Mouse (Mus musculus) CD8-positive naive resting alpha-beta T cell, adult 2 months (primary cell): ENCODE data around the gene Mtif3.

Experiments used
- DNase-seq, 2 experiments: peaks; one replicate each; pipeline ENCODE4 v3.0.0; 2022; ENCODE audit warnings: low read depth in 2 of 2, low spot score in 2 of 2

Gene Mtif3

GRCm38 (mm10) chr5:146963118-146963936 is at the start of gene Mtif3:
Gene Mtif3, minus strand, starts transcription at chr5:146963800.
- DNase-seq, result peak; percentile 58 to 71

DNA sequence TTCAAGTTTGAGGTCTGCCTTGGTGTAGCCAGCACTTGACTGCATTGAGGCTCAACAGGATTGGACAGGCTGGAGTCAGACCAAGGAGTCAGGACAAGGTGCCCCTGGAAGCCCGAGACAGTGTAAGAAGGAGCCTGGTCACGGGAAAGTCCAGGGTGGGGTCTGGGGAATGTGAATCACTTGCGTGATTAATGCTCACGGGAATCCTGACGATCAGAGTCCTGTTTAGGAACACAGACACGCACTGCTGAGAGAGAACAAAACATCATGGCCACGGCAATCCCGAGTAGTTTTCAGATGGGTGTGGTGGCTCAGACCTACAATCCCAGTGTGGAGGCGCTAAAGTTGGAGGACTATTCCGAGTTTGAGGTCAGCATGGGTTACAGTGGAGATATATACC is 47.7 kb upstream of the Mtif3 start:
- no peak for DNase-seq

GRCm38 (mm10) chr5:147003303-147003702 is 39.7 kb upstream of the Mtif3 start:
- DNase-seq, result no peak

DNA sequence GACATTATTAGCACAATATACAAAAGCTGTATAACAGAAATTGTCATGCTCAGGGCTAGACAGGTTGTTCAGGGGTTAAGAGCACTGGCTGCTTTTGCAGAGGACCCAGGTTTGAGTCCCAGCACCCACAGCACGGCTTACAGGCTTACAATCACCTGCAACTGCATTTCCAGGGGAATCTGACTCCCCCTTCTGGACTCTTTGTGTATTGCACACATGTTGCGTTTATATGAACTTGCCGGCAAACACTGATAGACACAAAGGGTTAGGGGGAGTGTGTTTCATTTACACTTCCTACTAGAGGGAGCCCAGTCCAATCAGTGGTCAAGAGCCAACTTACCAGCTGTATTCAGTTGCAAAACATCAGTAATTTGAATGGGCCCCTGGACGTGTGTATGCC is 37.7 kb upstream of the Mtif3 start:
- no peak for DNase-seq

DNA sequence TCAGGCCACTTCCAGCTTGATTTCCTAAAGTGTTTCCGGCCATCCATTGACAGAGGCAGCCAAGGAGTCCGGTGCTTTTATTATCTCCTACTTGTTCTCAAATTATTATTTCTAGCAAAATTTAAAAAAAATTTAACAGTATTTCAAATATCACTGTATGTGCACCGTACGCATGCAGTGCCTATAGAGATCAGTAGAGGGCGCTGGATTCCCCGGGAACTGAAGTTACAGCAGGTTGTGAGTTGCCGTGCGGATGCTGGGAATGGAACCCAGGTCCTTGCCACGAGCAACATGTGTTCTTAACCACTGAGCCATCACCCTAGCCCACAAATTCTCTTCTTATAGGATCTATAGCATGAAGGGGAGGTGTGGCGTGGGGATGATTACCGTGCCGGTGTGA is 35.2 kb upstream of the Mtif3 start:
- DNase-seq, result no peak

DNA sequence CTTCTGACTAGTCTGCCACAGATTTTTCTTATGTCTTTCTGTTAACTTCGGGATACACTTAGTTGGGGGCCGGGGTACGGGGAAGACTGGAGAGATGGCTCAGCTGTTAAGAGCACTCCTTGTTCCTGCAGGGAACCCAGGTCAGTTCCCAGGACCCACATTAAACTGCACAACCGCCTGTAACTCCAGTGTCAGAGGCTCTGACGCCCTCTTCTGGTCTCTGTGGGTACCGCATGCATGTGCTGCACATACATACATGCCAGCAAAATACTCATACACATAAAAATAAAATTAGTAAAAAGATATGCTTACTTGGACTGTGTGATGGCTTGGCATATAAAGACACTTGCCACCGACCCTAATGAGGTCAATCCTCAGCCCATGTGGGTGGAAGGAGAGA is 33.2 kb upstream of the Mtif3 start:
- no peak for DNase-seq

DNA sequence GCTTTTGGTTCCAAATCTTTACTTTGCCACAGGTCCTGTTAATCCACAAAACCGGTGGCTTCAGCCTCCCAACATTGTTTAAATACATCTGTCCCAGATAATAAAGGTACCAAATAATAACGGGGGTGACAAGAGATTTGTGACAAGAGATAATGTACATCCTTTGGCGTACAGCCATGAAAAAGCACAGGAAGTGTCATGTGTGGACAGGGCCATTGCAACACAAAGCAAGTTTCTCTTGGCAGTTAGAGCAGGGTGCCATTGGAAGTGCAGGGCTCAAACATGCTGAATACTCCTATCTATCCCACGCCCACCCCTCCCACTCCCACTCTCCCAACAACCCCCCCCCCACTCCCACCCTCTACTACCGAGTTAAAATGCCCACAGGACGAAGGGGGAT is 31.4 kb upstream of the Mtif3 start:
- DNase-seq, result no peak

DNA sequence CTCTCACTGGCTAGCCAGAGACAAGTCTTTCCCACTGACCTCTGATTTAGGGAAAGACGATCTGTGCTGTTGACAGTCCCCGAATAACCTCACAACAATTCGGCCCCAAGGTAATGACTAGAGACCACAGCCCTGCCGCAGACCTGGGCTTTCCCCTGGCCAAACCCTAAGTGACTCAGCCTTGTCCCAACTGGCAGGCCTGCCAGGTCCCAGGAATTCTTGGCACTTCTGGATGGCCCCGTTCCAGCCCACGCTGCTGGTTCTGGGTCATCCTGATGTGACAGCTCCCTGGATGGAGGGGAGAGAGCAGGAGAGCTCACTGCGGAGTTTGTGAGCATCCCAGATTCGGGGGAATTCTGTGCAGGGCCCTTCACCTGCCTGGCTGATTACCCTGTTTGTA is 29.9 kb upstream of the Mtif3 start:
- DNase-seq, result no peak

GRCm38 (mm10) chr5:146989051-146989450 is 25.5 kb upstream of the Mtif3 start:
- no peak for DNase-seq

- DNase-seq, result no peak
Observed at GRCm38 (mm10) chr5:146987588-146987987, 24.0 kb upstream of the Mtif3 start.

GRCm38 (mm10) chr5:146985725-146986433 is 22.3 kb upstream of the Mtif3 start:
- no peak for DNase-seq

- DNase-seq, result peak; percentile 15 to 27
Observed at GRCm38 (mm10) chr5:146983216-146983615, 19.6 kb upstream of the Mtif3 start.

- no peak for DNase-seq
Observed at GRCm38 (mm10) chr5:146981376-146981775, 17.8 kb upstream of the Mtif3 start.

GRCm38 (mm10) chr5:146974781-146975123 is 11.2 kb upstream of the Mtif3 start:
- DNase-seq, result no peak

GRCm38 (mm10) chr5:146973858-146974780 is 10.5 kb upstream of the Mtif3 start:
- DNase-seq, result peak in 1 of 2 experiments; percentile 11

DNA sequence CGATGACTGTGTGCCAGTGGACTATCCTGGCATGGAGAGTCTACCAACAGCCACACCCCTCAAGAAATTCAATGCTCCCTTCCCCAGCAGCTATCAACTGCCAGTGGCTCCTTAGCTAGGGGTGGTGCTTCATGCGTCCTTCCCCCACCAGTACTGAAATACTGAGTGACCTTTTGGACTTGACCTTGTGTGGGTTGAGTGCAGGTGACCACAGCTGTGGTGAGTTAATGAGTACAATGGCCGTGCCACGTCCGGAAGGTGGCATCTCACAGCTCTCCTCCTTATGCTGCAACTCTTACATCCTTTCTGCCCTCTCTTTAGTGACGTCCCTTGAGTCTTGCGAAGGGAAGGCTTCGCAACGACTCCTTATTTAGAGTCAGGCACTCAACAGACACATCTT is 9.8 kb upstream of the Mtif3 start:
- no peak for DNase-seq

DNA sequence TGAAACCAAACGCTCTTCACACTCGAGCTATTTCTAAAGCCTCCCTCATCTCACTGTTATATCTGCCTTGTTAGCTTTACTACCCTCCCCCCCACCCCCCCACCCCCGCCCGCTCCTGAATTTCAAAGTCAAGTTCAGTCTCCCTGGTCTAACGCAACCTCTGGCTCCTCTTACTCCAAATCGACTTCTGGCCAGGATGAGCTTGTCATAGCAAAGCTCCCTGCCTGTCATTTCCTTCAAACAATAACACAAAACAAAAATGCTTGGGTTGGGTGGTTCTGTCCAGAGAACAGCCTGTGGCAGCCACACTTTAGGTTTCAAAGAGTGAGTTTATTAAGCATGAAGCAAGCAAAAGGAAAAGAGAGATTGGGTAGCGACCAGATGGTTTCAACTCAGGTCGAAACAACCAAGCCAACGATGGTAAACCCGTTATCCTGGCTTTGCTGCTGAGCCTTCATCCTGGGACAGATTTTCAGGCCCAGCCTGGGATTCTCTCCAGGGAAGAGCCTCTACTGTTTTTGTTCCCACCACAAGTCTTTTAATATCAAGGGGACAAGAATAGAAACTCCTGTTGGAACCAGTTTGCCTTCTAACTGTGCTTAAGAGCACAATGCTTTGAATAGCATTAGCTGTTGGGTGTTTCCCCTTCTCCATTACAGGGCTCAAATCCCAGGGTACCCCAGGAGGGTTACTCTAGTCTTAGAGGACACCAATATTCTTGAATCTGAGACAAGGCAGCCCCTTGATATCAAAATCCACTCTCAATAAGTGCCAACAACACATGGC is 8.4 kb upstream of the Mtif3 start:
- DNase-seq, result no peak

DNA sequence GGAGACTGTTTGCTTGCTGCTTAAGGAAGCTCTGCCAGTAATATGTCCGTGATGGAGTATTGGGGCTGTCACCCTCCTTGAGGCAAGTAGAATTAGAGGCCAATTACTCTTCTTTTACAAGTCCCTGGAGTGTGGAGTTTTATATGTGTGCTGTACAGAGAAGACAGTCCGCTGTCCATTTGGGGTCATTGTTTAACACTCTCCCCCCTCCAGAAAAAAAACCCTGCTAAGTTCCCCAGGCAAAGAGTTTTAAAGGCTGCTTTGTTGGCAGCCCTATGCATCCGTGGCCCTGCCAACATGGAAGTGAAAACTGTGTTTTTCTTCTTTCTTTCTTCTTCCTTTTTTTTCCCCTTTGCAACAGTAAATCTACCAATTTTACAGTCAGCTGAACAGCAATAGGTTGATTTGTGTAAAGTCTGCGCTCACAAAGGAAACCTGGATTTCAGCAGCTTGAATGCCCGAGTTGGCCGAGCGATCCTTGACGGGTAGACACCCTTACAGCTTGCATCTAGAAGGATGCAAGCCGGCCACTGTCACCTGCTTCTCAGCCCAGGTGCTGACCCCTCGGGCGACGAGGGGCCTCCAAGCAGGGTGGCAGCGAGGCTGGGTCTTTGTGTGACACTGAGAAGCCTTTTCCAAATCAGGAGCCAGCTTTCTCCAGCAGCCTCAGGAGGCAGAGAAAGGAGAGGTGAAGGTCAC is 5.2 kb upstream of the Mtif3 start:
- no peak for DNase-seq

- no peak for DNase-seq
Observed at GRCm38 (mm10) chr5:146963937-146964278, 308 bp upstream of the Mtif3 start.

DNA sequence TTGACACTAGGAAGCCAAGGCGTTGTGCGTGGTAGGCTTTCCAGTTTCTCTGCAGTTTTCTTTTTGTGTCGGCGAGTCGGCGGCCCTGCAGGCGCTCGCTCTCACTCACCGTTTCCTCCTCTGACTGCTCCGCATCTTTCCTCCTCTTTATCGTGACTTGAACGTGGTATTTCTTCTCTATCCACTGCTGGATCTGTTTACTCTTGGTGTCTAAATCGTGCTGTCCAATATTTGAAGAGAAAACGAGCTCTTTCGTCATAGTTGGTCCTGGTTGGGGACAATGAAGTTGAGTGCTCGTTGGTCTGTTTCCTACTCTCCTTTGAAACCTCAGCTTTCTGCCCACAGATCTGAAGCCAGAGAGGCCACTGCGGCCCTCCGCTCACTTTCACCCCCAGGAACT is 6.9 kb downstream of the Mtif3 start:
- DNase-seq, result no peak
